Mouse (Mus musculus) MEL (cell line): ENCODE measurements around the gene Col4a1. TPM values are rescaled to one million over a fixed set of nuclear protein-coding genes. Genes with fewer than 3 reads are reported as not detected.

Source experiments
- DNase-seq: peaks from one replicate; pipeline ENCODE4 v3.0.0; 2011; ENCODE audit warnings: low read depth, low spot score
- H3K27ac ChIP-seq: 2 replicates; pipeline ENCODE4 v1.5.1; 2012; ENCODE audit warnings: low read depth, mild to moderate bottlenecking, control low read depth, low read length, moderate library complexity; ENCODE audit not compliant: control insufficient read depth
- H3K27me3 ChIP-seq, 2 experiments: fragments of 150-350 bp in 1 of 2; sonication (generic) in 1 of 2; 2 replicates each; pipeline ENCODE4 v1.6.1; 2012; ENCODE audit warnings: low read length in 2 of 2, mild to moderate bottlenecking in 2 of 2, improper control_type of control experiment in 1 of 2, moderate library complexity in 1 of 2; ENCODE audit not compliant: insufficient read depth in 2 of 2, control insufficient read depth in 1 of 2
- H3K36me3 ChIP-seq, 2 experiments: 2 replicates each; pipeline ENCODE4 v1.6.1; 2012 to 2014; ENCODE audit warnings: low read length in 2 of 2, improper control_type of control experiment in 1 of 2, inconsistent platforms in 1 of 2, mild to moderate bottlenecking in 1 of 2; ENCODE audit not compliant: insufficient read depth in 2 of 2, control insufficient read depth in 1 of 2
- H3K4me1 ChIP-seq, 2 experiments: fragments of 150-350 bp in 1 of 2; sonication (generic) in 1 of 2; 2 replicates each; pipeline ENCODE4 v1.6.1; 2012; ENCODE audit warnings: low read length in 2 of 2, improper control_type of control experiment in 1 of 2, mild to moderate bottlenecking in 1 of 2; ENCODE audit not compliant: insufficient read depth in 2 of 2, control insufficient read depth in 1 of 2
- H3K4me3 ChIP-seq, 2 experiments: fragments of 150-350 bp in 1 of 2; sonication (generic) in 1 of 2; 2 replicates each; pipeline ENCODE4 v1.5.1; 2012; ENCODE audit warnings: low read depth in 2 of 2, low read length in 2 of 2, mild to moderate bottlenecking in 2 of 2, moderate library complexity in 2 of 2, control low read depth in 1 of 2, improper control_type of control experiment in 1 of 2; ENCODE audit not compliant: control insufficient read depth in 1 of 2, insufficient read depth in 1 of 2
- H3K79me2 ChIP-seq: 2 replicates; pipeline ENCODE4 v1.6.1; 2012; ENCODE audit warnings: mild to moderate bottlenecking, low read length, moderate library complexity; ENCODE audit not compliant: control insufficient read depth, poor library complexity, insufficient read depth
- H3K9ac ChIP-seq: 2 replicates; pipeline ENCODE4 v1.6.1; 2012; ENCODE audit warnings: low read depth, mild to moderate bottlenecking, control low read depth, low read length, moderate library complexity; ENCODE audit not compliant: control insufficient read depth, poor library complexity, severe bottlenecking
- H3K9me3 ChIP-seq: fragments of 150-350 bp; sonication (generic); replicated peaks from 2 replicates; pipeline ENCODE4 v1.6.1; 2012; ENCODE audit warnings: mild to moderate bottlenecking, low read length, improper control_type of control experiment, moderate library complexity; ENCODE audit not compliant: insufficient read depth
- BHLHE40 ChIP-seq: IDR thresholded peaks from 2 replicates; pipeline ENCODE4 v1.6.1; 2012; ENCODE audit warnings: low read depth, mild to moderate bottlenecking, inconsistent platforms, low read length, improper control_type of control experiment, borderline replicate concordance
- EP300 ChIP-seq, 2 experiments: IDR thresholded peaks; 2 replicates each; pipeline ENCODE4 v1.6.1; 2011; ENCODE audit warnings: improper control_type of control experiment in 2 of 2, low read length in 2 of 2, low read depth in 1 of 2, mild to moderate bottlenecking in 1 of 2
- GABPA ChIP-seq: IDR thresholded peaks from 2 replicates; pipeline ENCODE4 v1.6.1; 2012; ENCODE audit warnings: low read depth, mild to moderate bottlenecking, inconsistent platforms, low read length, improper control_type of control experiment, moderate library complexity
- GATA1 ChIP-seq: IDR thresholded peaks from 2 replicates; pipeline ENCODE4 v1.6.1; 2011; ENCODE audit warnings: low read depth, low read length, improper control_type of control experiment
- MAFK ChIP-seq: IDR thresholded peaks from 2 replicates; pipeline ENCODE4 v1.6.1; 2011; ENCODE audit warnings: low read depth, mild to moderate bottlenecking, low read length, improper control_type of control experiment, borderline replicate concordance
- MAZ ChIP-seq: IDR thresholded peaks from 2 replicates; pipeline ENCODE4 v1.6.1; 2012; ENCODE audit warnings: low read depth, mild to moderate bottlenecking, inconsistent platforms, low read length, improper control_type of control experiment
- MEF2A ChIP-seq: IDR thresholded peaks from 2 replicates; pipeline ENCODE4 v1.6.1; 2014; ENCODE audit warnings: low read depth, mild to moderate bottlenecking, inconsistent platforms, low read length, improper control_type of control experiment; ENCODE audit not compliant: poor library complexity, insufficient replicate concordance, severe bottlenecking; ENCODE audit errors: extremely low read depth
- MXI1 ChIP-seq: IDR thresholded peaks from 2 replicates; pipeline ENCODE4 v1.6.1; 2011; ENCODE audit warnings: mild to moderate bottlenecking, low read depth, low read length, improper control_type of control experiment
- MYC ChIP-seq: IDR thresholded peaks from 2 replicates; pipeline ENCODE4 v1.6.1; 2011; ENCODE audit warnings: low read depth, mild to moderate bottlenecking, low read length, improper control_type of control experiment, moderate library complexity
- NRF1 ChIP-seq: IDR thresholded peaks from 2 replicates; pipeline ENCODE4 v1.6.1; 2014; ENCODE audit warnings: low read depth, mild to moderate bottlenecking, inconsistent platforms, low read length, improper control_type of control experiment, moderate library complexity; ENCODE audit not compliant: poor library complexity, insufficient read depth, severe bottlenecking
- POLR2AphosphoS2 ChIP-seq: IDR thresholded peaks from 2 replicates; pipeline ENCODE4 v1.6.1; 2011; ENCODE audit warnings: low read length, improper control_type of control experiment
- RAD21 ChIP-seq: IDR thresholded peaks from 2 replicates; pipeline ENCODE4 v1.6.1; 2011; ENCODE audit warnings: mild to moderate bottlenecking, low read depth, low read length, improper control_type of control experiment
- RCOR1 ChIP-seq: IDR thresholded peaks from 2 replicates; pipeline ENCODE4 v1.6.1; 2012; ENCODE audit warnings: low read depth, mild to moderate bottlenecking, inconsistent platforms, low read length, improper control_type of control experiment
- SIN3A ChIP-seq: IDR thresholded peaks from 2 replicates; pipeline ENCODE4 v1.6.1; 2012; ENCODE audit warnings: low read length, improper control_type of control experiment, inconsistent platforms
- SMC3 ChIP-seq: IDR thresholded peaks from 2 replicates; pipeline ENCODE4 v1.6.1; 2011; ENCODE audit warnings: low read depth, low read length, improper control_type of control experiment
- TCF12 ChIP-seq: IDR thresholded peaks from 2 replicates; pipeline ENCODE4 v1.6.1; 2014; ENCODE audit warnings: low read depth, mild to moderate bottlenecking, inconsistent platforms, low read length, improper control_type of control experiment, moderate library complexity
- USF1 ChIP-seq: IDR thresholded peaks from 2 replicates; pipeline ENCODE4 v1.6.1; 2014; ENCODE audit warnings: low read depth, mild to moderate bottlenecking, inconsistent platforms, low read length, improper control_type of control experiment, moderate library complexity
- ZC3H11A ChIP-seq: IDR thresholded peaks from 2 replicates; pipeline ENCODE4 v1.6.1; 2012; ENCODE audit warnings: low read depth, mild to moderate bottlenecking, inconsistent platforms, low read length, improper control_type of control experiment
- ZNF384 ChIP-seq: IDR thresholded peaks from 2 replicates; pipeline ENCODE4 v1.6.1; 2012; ENCODE audit warnings: low read depth, mild to moderate bottlenecking, inconsistent platforms, low read length, improper control_type of control experiment
- polyA plus RNA-seq, 2 experiments: library from polyadenylated mRNA; stranded (reverse) in 1 of 2; unstranded in 1 of 2; fragments of >175 nt in 1 of 2; fragments of >200 nt in 1 of 2; gene quantifications; 2 replicates each; pipeline versions ENCODE4 v1.2.1 to v1.2.4; 2012; ENCODE audit warnings: low replicate concordance in 2 of 2, low read depth in 1 of 2; ENCODE audit not compliant: insufficient read length in 2 of 2, insufficient read depth in 1 of 2, missing spikeins in 1 of 2
- total RNA-seq: library from RNA; depleted of rRNA; stranded (reverse); fragments of 300-350 nt; gene quantifications from 2 replicates; pipeline ENCODE4 v1.2.3, GENCODE M21; 2012

The Col4a1 gene
- total and polyA plus RNA-seq, 3 experiments, result 0.31 TPM; not detected in 2

- no peaks in the 10 kb centered on the region for H3K4me1 ChIP-seq
- TF ChIP-seq MXI1, result no peak
- TF ChIP-seq GATA1, result no peak
- no peak for TF ChIP-seq SIN3A
- TF ChIP-seq MEF2A, result no peak
- no peak for TF ChIP-seq MAFK
- TF ChIP-seq MYC, result no peak
- TF ChIP-seq ZC3H11A, result no peak
- TF ChIP-seq SMC3, result no peak
- TF ChIP-seq GABPA, result no peak
- TF ChIP-seq BHLHE40, result no peak
- TF ChIP-seq ZNF384, result no peak
- TF ChIP-seq NRF1, result no peak
- no peak for TF ChIP-seq RCOR1
- no peak for TF ChIP-seq MAZ
- TF ChIP-seq USF1, result no peak
- no peak for TF ChIP-seq EP300 (IDR thresholded peaks at IDR 0.05; ENCODE audit: low read depth in 1 of 2, low read length in 2 of 2)
- DNase-seq, result no peak
Measured at GRCm38 (mm10) chr8:11197988-11198387, 114.6 kb downstream of the Col4a1 start.

GRCm38 (mm10) chr8:11197261-11197660, 115.4 kb downstream of the Col4a1 start:
- H3K27ac ChIP-seq, result no peak overlapping the region
- no peak for DNase-seq
- no peaks in the 10 kb centered on the region for H3K36me3 ChIP-seq
- no peaks in the 10 kb centered on the region; a peak in 1 of 4 replicates for H3K27me3 ChIP-seq
- no peaks in the 10 kb centered on the region for H3K9me3 ChIP-seq
- H3K4me1 ChIP-seq, result no peaks in the 10 kb centered on the region
- H3K4me3 ChIP-seq, result no peak overlapping the region
- TF ChIP-seq RCOR1 (no peak), POLR2AphosphoS2 (no peak), RAD21 (no peak), SIN3A (no peak), TCF12 (no peak), MAZ (no peak), ZC3H11A (no peak)
- no peaks in the 10 kb centered on the region for H3K79me2 ChIP-seq
- no peak overlapping the region for H3K9ac ChIP-seq

More at GRCm38 (mm10) chr8:11197988-11198387, 114.6 kb downstream of the Col4a1 start:
- Histone ChIP-seq H3K9ac (no peak overlapping the region), H3K9me3 (no peaks in the 10 kb centered on the region), H3K4me3 (no peak overlapping the region), H3K27ac (no peak overlapping the region), H3K27me3 (no peaks in the 10 kb centered on the region; a peak in 1 of 4 replicates), H3K79me2 (no peaks in the 10 kb centered on the region), H3K36me3 (no peaks in the 10 kb centered on the region)
